Mouse (Mus musculus): ENCODE results near the gene Ldhd. TPM values are rescaled to one million over a fixed set of nuclear protein-coding genes. Genes with fewer than 3 reads are reported as not detected.

Gene Ldhd
- total RNA-seq, 2 experiments from 2014 or later = 10.1 to 10.8 TPM

DNA sequence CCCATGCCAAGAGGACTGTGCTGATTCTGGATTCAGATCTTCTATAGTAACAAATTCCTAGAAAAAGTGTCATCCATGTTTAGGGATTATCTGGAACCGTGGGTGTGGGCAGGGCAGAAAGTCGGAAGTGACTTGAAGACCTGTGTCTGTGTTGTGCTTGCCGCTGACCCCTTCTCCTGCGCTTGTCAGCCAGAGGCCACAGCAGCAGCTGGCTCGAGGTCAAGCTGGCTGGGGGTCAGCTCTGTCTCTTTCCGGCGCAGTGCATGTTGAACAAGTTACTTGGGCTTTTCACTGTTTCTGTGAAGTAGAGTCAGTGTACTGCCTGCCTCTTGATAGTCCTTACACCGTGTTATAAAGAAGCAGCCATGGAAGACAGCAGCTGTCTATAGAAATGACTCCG lies 23.2 kb downstream of the Ldhd start:
- H3K4me3 ChIP-seq = no peak overlapping the region
- intact Hi-C loops (cut with DNase I) = no loop called here
- TF ChIP-seq CTCF (IDR thresholded peaks at IDR 0.05) = no peak
- DNase-seq (ENCODE audit: extremely low spot score in 1 of 2, low spot score in 2 of 2) = no peak
- no peak overlapping the region for H3K27ac ChIP-seq

DNA sequence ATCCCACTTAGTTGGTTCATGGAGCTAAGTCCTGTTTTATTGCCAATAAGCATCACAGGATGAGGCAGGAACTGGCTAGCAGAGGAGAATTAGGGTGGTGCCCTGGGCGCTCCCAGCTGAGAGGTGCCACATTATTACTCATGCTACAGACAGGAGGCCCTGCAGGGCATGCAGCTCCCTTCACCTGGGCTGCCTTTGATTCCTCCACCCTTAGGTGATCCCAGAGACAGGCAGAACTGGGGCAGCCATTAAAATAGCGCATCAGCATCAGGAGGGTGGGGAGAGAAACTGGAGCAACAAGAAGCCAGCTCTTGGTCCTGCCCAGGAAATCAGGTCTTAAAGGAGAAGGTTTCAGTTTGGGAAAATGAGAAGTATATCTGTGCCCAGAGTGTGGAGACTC lies 25.2 kb downstream of the Ldhd start:
- Histone ChIP-seq H3K27ac (no peak overlapping the region), H3K4me3 (no peak overlapping the region)
- TF ChIP-seq CTCF (IDR thresholded peaks at IDR 0.05) = no peak
- DNase-seq (ENCODE audit: extremely low spot score in 1 of 2, low spot score in 2 of 2) = no peak
- intact Hi-C loops (cut with DNase I) = no loop called here

DNA sequence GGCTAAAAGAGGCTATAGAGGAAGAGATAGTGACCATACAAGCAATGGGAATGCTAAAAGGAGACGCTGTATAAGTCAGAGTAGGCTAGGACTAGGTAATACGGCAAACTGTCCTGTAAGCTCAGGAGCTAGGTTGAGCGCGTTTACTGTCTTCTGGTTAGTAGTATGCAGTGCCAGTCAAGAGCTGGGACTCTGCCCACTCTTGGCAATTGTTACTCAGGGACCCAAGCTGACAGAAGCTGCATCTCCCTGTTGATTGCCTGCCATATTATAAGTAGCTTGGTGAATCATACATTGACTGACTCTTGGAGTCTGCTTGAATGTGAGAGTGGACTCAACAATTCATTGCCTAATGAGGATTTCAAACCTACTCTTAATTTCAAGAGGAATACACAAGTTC lies 28.1 kb downstream of the Ldhd start:
- no peak for TF ChIP-seq CTCF (IDR thresholded peaks at IDR 0.05)
- no peak for DNase-seq (ENCODE audit: extremely low spot score in 1 of 2, low spot score in 2 of 2)
- H3K4me3 ChIP-seq = no peak overlapping the region
- H3K27ac ChIP-seq = no peak overlapping the region
- intact Hi-C loops (cut with DNase I) = no loop called here

GRCm38 (mm10) chr8:111599707-111600444 lies 30.3 kb downstream of the Ldhd start:
- no peak for DNase-seq (ENCODE audit: extremely low spot score in 1 of 2, low spot score in 2 of 2)
- intact Hi-C loops (cut with DNase I) = no loop called here
- H3K4me3 ChIP-seq = no peak overlapping the region

DNA sequence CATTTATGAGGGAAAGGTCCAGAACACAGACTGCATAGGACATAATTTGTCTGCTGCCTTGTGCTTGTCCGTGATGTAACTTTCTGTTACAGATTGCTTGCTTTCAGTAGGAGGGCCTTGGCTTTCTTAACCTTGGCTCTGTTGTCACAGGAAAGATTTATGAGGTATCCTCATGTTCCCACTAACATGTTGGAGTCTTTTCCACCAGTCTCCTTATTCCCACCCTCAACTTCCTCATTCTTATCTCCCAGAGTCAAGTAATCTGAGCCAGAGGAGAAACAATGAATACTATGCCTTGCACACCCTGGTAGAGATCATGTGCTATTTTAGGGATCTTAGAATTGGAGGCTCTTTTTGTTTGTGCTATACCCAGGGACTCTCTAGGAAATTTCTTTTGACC lies 32.9 kb downstream of the Ldhd start:
- Histone ChIP-seq H3K4me3 (no peak overlapping the region), H3K27ac (no peak overlapping the region)
- intact Hi-C loops (cut with DNase I) = no loop called here
- TF ChIP-seq CTCF (IDR thresholded peaks at IDR 0.05) = no peak
- DNase-seq (ENCODE audit: extremely low spot score in 1 of 2, low spot score in 2 of 2) = no peak

More at GRCm38 (mm10) chr8:111599707-111600444, 30.3 kb downstream of the Ldhd start:
- no peak for TF ChIP-seq CTCF (IDR thresholded peaks at IDR 0.05)
- no peak overlapping the region for H3K27ac ChIP-seq

DNA sequence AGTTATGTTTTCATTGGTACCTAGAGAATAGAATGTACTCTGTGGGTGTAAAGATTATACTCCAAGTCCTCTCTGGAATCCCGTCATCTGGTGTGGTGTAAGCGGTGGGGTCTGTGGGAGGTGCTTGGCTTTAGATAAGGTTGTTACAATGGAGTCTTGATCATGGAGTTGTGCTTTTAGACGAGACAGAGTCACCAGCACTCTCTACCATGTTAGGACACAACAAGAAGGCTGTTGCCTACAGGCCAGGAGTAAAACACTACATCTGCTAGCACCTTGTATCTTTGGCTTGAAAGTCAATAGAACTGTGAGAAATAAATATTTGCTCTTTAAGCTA lies 33.7 kb downstream of the Ldhd start:
- no peak for TF ChIP-seq CTCF (IDR thresholded peaks at IDR 0.05)
- intact Hi-C loops (cut with DNase I) = no loop called here
- DNase-seq (ENCODE audit: extremely low spot score in 1 of 2, low spot score in 2 of 2) = no peak
- H3K27ac ChIP-seq = peak overlapping the region; percentile 10; the same call in 1 of the 2 replicates
- H3K4me3 ChIP-seq = no peak overlapping the region

- H3K27ac ChIP-seq = peak overlapping the region; percentile 53; the same call in 1 of the 2 replicates
- intact Hi-C loops (cut with DNase I) = no loop called here
- no peak for DNase-seq (ENCODE audit: extremely low spot score in 1 of 2, low spot score in 2 of 2)
Measured at GRCm38 (mm10) chr8:111595712-111596484, 34.3 kb downstream of the Ldhd start.

GRCm38 (mm10) chr8:111594951-111595350 lies 35.2 kb downstream of the Ldhd start:
- no peak for DNase-seq (ENCODE audit: extremely low spot score in 1 of 2, low spot score in 2 of 2)
- Histone ChIP-seq H3K4me3 (no peak overlapping the region), H3K27ac (no peak overlapping the region)
- no peak for TF ChIP-seq CTCF (IDR thresholded peaks at IDR 0.05)
- intact Hi-C loops (cut with DNase I) = loop anchor here (5.0 kb wide), 1 partner anchor 58 kb away; the partner anchor contains the start of gene Znrf1

More at GRCm38 (mm10) chr8:111595712-111596484, 34.3 kb downstream of the Ldhd start:
- H3K4me3 ChIP-seq = no peak overlapping the region
- TF ChIP-seq CTCF (IDR thresholded peaks at IDR 0.05) = no peak

DNA sequence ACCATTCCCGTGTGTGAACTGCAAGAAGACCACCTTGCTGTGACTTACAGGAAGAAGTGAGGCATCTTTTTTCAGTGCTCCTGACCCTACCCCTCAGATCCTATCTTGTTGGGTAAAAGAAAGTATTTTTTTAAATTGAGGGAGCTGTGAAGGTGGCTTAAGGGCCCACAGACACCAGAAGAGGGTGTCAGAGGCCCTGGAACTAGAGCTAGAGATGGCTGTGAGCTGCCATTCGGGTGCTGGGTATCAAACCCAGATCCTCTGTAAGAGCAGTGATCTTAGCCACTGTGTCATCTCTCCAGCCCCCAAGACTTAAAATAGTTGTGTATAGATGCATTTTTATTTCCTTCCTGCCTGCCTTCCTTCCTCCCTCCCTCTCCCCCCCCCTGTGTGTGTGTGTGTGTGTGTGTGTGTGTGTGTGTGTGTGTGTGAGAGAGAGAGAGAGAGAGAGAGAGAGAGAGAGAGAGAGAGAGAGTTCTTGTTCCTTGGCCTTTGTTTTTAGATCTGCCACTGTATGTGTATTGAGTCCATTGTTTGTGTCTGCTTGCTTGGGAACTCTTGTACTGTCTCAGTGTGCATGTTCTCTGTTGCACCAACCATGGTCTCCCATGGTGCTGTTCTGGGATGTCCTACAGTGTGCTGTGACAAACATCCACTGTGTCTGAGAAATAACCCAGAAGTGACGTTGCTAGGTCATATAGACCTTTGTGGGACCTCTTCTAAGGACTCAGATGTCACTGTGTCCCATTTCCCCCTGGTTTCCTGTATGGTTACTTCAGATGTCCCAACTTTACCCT lies 35.9 kb downstream of the Ldhd start:
- Histone ChIP-seq H3K27ac (no peak overlapping the region; the same call in 1 of the 2 replicates), H3K4me3 (no peak overlapping the region)
- DNase-seq (ENCODE audit: extremely low spot score in 1 of 2, low spot score in 2 of 2) = no peak
- no peak for TF ChIP-seq CTCF (IDR thresholded peaks at IDR 0.05)
- intact Hi-C loops (cut with DNase I) = loop anchor here (5.0 kb wide), 1 partner anchor 57 kb away; the partner anchor contains the start of gene Znrf1

DNA sequence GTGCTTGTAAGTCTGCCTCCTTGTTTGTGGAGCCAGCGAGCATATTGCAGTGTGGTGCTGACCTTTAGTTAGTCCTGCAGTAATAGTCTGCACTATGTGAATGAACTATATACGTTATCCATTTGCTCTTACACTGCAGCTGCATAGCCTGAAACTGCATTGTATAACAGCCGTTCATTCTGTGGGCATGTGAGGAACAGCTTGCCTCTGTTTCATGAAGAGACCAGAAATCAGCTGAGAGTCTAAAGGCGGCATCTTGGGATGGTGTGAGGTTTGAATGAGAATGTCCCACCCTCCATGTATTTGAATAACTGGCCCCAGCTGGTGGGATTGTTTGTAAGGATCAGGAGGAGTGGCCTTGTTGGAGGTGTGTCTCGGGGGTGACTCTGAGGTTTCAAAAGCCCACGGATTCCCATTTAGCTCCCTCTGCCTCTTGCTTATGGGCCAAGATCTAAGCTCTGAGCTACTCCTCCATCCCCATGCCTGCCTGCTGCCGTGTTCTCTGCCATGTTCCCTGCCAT lies 37.7 kb downstream of the Ldhd start:
- peak overlapping the region; percentile 22 for H3K27ac ChIP-seq
- no peak for TF ChIP-seq CTCF (IDR thresholded peaks at IDR 0.05)
- intact Hi-C loops (cut with DNase I) = loop anchor here (5.0 kb wide), 1 partner anchor 55 kb away; the partner anchor contains the start of gene Znrf1
- H3K4me3 ChIP-seq = no peak overlapping the region
- no peak for DNase-seq (ENCODE audit: extremely low spot score in 1 of 2, low spot score in 2 of 2)

DNA sequence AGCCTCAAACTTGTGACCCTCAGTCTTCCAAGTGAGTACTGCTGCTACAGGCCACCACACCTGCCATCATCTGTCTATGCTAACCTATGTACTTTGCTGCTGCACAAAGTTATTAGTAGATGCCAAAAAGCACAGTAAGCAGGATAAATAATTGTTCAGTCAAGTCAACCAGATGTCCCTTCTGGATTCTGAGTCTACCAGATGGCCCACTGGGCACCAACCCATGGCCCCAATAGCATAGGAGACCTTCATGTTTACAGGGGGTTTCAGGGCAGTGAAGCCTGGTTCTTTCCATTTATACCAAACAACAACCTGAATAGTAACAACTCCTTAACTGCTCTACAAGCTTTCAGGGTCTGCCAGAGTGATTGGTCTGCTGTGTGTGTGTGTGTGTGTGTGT lies 39.0 kb downstream of the Ldhd start:
- Histone ChIP-seq H3K27ac (no peak overlapping the region), H3K4me3 (no peak overlapping the region)
- TF ChIP-seq CTCF (IDR thresholded peaks at IDR 0.05) = no peak
- no peak for DNase-seq (ENCODE audit: extremely low spot score in 1 of 2, low spot score in 2 of 2)
- intact Hi-C loops (cut with DNase I) = loop anchor here (5.0 kb wide), 1 partner anchor 54 kb away; the partner anchor contains the start of gene Znrf1

Measured in left cerebral cortex, adult 2 months (tissue).